Mouse (Mus musculus): ENCODE data around the gene Spop. TPM values are rescaled to one million over a fixed set of nuclear protein-coding genes. Genes with fewer than 3 reads are reported as not detected.

Gene Spop
- polyA plus RNA-seq, 1 experiment from 2014 or later = 207 TPM

GRCm38 (mm10) chr11:95507785-95508184 lies 93.9 kb downstream of the Spop start:
- Histone ChIP-seq H3K9me3 (no peaks in the 10 kb centered on the region), H3K27me3 (replicated peaks) (peaks cover 19% of the 10 kb centered on the region), H3K27ac (no peak overlapping the region), H3K4me3 (no peak overlapping the region), H3K9ac (no peak overlapping the region), H3K4me2 (replicated peaks) (no peak overlapping the region), H3K36me3 (no peaks in the 10 kb centered on the region), H3K4me1 (no peaks in the 10 kb centered on the region)
- ATAC-seq (ENCODE audit: low FRiP score, low read depth) = no peak
- WGBS = 80% methylated on average over 5 of the region's 5 CpGs

- H3K27ac ChIP-seq = no peak overlapping the region
- peaks cover 25% of the 10 kb centered on the region for H3K27me3 ChIP-seq (replicated peaks)
- H3K4me2 ChIP-seq (replicated peaks) = no peak overlapping the region
- H3K9me3 ChIP-seq = no peaks in the 10 kb centered on the region
- no peaks in the 10 kb centered on the region for H3K36me3 ChIP-seq
- H3K4me3 ChIP-seq = no peak overlapping the region
- 64% methylated on average over 13 of the region's 13 CpGs for WGBS
- ATAC-seq (ENCODE audit: low FRiP score, low read depth) = no peak
- H3K4me1 ChIP-seq = peaks cover 3% of the 10 kb centered on the region
- H3K9ac ChIP-seq = no peak overlapping the region
These were observed 94.5 kb downstream of the Spop start for GRCm38 (mm10) chr11:95508211-95508926.

- Histone ChIP-seq H3K4me3 (no peak overlapping the region), H3K27me3 (replicated peaks) (peaks cover 33% of the 10 kb centered on the region), H3K4me1 (peaks cover 12% of the 10 kb centered on the region), H3K36me3 (no peaks in the 10 kb centered on the region), H3K27ac (no peak overlapping the region), H3K9ac (no peak overlapping the region), H3K4me2 (replicated peaks) (no peak overlapping the region), H3K9me3 (no peaks in the 10 kb centered on the region)
- ATAC-seq (ENCODE audit: low FRiP score, low read depth) = no peak
- WGBS = 73% methylated on average over 6 of the region's 6 CpGs
These were observed 95.3 kb downstream of the Spop start for GRCm38 (mm10) chr11:95509126-95509717.

GRCm38 (mm10) chr11:95510631-95511030 lies 96.8 kb downstream of the Spop start:
- no peak for ATAC-seq (ENCODE audit: low FRiP score, low read depth)
- H3K9ac ChIP-seq = no peak overlapping the region
- no peak overlapping the region for H3K4me2 ChIP-seq (replicated peaks)
- no peak overlapping the region for H3K4me3 ChIP-seq
- no peaks in the 10 kb centered on the region for H3K9me3 ChIP-seq
- H3K27me3 ChIP-seq (replicated peaks) = peaks cover 47% of the 10 kb centered on the region
- 97% methylated on average over 12 of the region's 12 CpGs for WGBS
- peaks cover 26% of the 10 kb centered on the region for H3K4me1 ChIP-seq
- no peaks in the 10 kb centered on the region for H3K36me3 ChIP-seq
- no peak overlapping the region for H3K27ac ChIP-seq

GRCm38 (mm10) chr11:95511919-95512318 lies 98.0 kb downstream of the Spop start:
- Histone ChIP-seq H3K9ac (no peak overlapping the region), H3K36me3 (no peaks in the 10 kb centered on the region), H3K27me3 (replicated peaks) (peaks cover 48% of the 10 kb centered on the region), H3K4me1 (peaks cover 39% of the 10 kb centered on the region), H3K9me3 (no peaks in the 10 kb centered on the region), H3K27ac (no peak overlapping the region), H3K4me3 (no peak overlapping the region), H3K4me2 (replicated peaks) (no peak overlapping the region)
- 73% methylated on average over 1 of the region's 1 CpGs for WGBS
- no peak for ATAC-seq (ENCODE audit: low FRiP score, low read depth)

GRCm38 (mm10) chr11:95512383-95512782 lies 98.5 kb downstream of the Spop start:
- peaks cover 48% of the 10 kb centered on the region for H3K27me3 ChIP-seq (replicated peaks)
- H3K4me2 ChIP-seq (replicated peaks) = no peak overlapping the region
- WGBS = 77% methylated on average over 6 of the region's 6 CpGs
- H3K27ac ChIP-seq = no peak overlapping the region
- ATAC-seq (ENCODE audit: low FRiP score, low read depth) = no peak
- H3K36me3 ChIP-seq = no peaks in the 10 kb centered on the region
- peaks cover 43% of the 10 kb centered on the region for H3K4me1 ChIP-seq
- no peak overlapping the region for H3K9ac ChIP-seq
- H3K4me3 ChIP-seq = no peak overlapping the region
- H3K9me3 ChIP-seq = no peaks in the 10 kb centered on the region

GRCm38 (mm10) chr11:95513461-95514297 lies 99.8 kb downstream of the Spop start:
- no peaks in the 10 kb centered on the region for H3K36me3 ChIP-seq
- ATAC-seq (ENCODE audit: low FRiP score, low read depth) = 0 out of 2 replicates have a peak, but pooled peaks have one; percentile 1
- H3K27me3 ChIP-seq (replicated peaks) = peaks cover 48% of the 10 kb centered on the region
- peak overlapping the region; percentile 52 for H3K4me3 ChIP-seq
- peak overlapping the region; percentile 99 for H3K4me2 ChIP-seq (replicated peaks)
- H3K4me1 ChIP-seq = peaks cover 46% of the 10 kb centered on the region
- H3K9ac ChIP-seq = peak overlapping the region; percentile 52
- no peaks in the 10 kb centered on the region for H3K9me3 ChIP-seq
- H3K27ac ChIP-seq = no peak overlapping the region
- under 1% methylated on average over 66 of the region's 66 CpGs for WGBS

GRCm38 (mm10) chr11:95514298-95514861 lies 100.5 kb downstream of the Spop start, which contains the start of gene Nxph3:
Gene Nxph3 (minus strand): TSS chr11:95514570.
- H3K36me3 ChIP-seq = no peaks in the 10 kb centered on the region
- H3K9ac ChIP-seq = peak within 1 kb of the TSS; percentile 52
- H3K4me3 ChIP-seq = peak within 1 kb of the TSS; percentile 52
- no peaks in the 10 kb centered on the region for H3K9me3 ChIP-seq
- no peak within 1 kb of the TSS for H3K27ac ChIP-seq
- H3K4me2 ChIP-seq (replicated peaks) = peak within 1 kb of the TSS; percentile 99
- H3K27me3 ChIP-seq (replicated peaks) = peaks cover 48% of the 10 kb centered on the region
- peaks cover 50% of the 10 kb centered on the region for H3K4me1 ChIP-seq
- 0 out of 2 replicates have a peak, but pooled peaks have one; percentile 15 for ATAC-seq (ENCODE audit: low FRiP score, low read depth)
- WGBS = 1% methylated on average over 66 of the region's 66 CpGs

- Histone ChIP-seq H3K27me3 (replicated peaks) (peaks cover 43% of the 10 kb centered on the region), H3K36me3 (no peaks in the 10 kb centered on the region), H3K27ac (no peak overlapping the region), H3K9me3 (no peaks in the 10 kb centered on the region), H3K4me3 (no peak overlapping the region), H3K4me1 (peaks cover 50% of the 10 kb centered on the region), H3K9ac (no peak overlapping the region), H3K4me2 (replicated peaks) (peak overlapping the region; percentile 7; the same call in 1 of the 2 replicates)
- ATAC-seq (ENCODE audit: low FRiP score, low read depth) = no peak
- 36% methylated on average over 17 of the region's 17 CpGs for WGBS
These were observed 101.8 kb downstream of the Spop start for GRCm38 (mm10) chr11:95515376-95516323.

- Histone ChIP-seq H3K4me1 (peaks cover 50% of the 10 kb centered on the region), H3K4me2 (replicated peaks) (0 out of 2 replicates have a peak overlapping the region, but pooled peaks have one; percentile 3), H3K9me3 (no peaks in the 10 kb centered on the region), H3K9ac (no peak overlapping the region), H3K27me3 (replicated peaks) (peaks cover 42% of the 10 kb centered on the region), H3K27ac (no peak overlapping the region), H3K4me3 (no peak overlapping the region), H3K36me3 (no peaks in the 10 kb centered on the region)
- no peak for ATAC-seq (ENCODE audit: low FRiP score, low read depth)
- WGBS = 2% methylated on average over 5 of the region's 5 CpGs
These were observed 102.6 kb downstream of the Spop start for GRCm38 (mm10) chr11:95516491-95516911.

GRCm38 (mm10) chr11:95517162-95517561 lies 103.3 kb downstream of the Spop start:
- Histone ChIP-seq H3K27me3 (replicated peaks) (peaks cover 35% of the 10 kb centered on the region), H3K9ac (no peak overlapping the region), H3K27ac (no peak overlapping the region), H3K9me3 (no peaks in the 10 kb centered on the region), H3K4me1 (peaks cover 50% of the 10 kb centered on the region), H3K36me3 (no peaks in the 10 kb centered on the region), H3K4me3 (no peak overlapping the region), H3K4me2 (replicated peaks) (no peak overlapping the region)
- ATAC-seq (ENCODE audit: low FRiP score, low read depth) = no peak
- WGBS = 44% methylated on average over 6 of the region's 6 CpGs

Data from neural tube, embryonic 12.5 days (tissue).